Mouse (Mus musculus): Measurements from ENCODE around the gene Cfap43. TPM values are rescaled to one million over a fixed set of nuclear protein-coding genes. Genes with fewer than 3 reads are reported as not detected.

Cfap43 gene
- polyA plus RNA-seq, 1 experiment from 2014 or later = 0.09 TPM

GRCm38 (mm10) chr19:47780972-47781371 lies 138.1 kb downstream of the Cfap43 start:
- Histone ChIP-seq H3K9me3 (replicated peaks) (no peaks in the 10 kb centered on the region), H3K36me3 (no peaks in the 10 kb centered on the region), H3K4me1 (no peaks in the 10 kb centered on the region), H3K27ac (no peak overlapping the region), H3K27me3 (ENCODE audit: low read depth, poor library complexity, severe bottlenecking) (no peaks in the 10 kb centered on the region), H3K4me3 (no peak overlapping the region)
- WGBS = 81% methylated on average over 11 of the region's 11 CpGs
- DNase-seq (ENCODE audit: low spot score) = no peak

GRCm38 (mm10) chr19:47780145-47780544 lies 138.9 kb downstream of the Cfap43 start:
- Histone ChIP-seq H3K27ac (no peak overlapping the region), H3K36me3 (no peaks in the 10 kb centered on the region), H3K9me3 (replicated peaks) (no peaks in the 10 kb centered on the region), H3K4me1 (no peaks in the 10 kb centered on the region), H3K4me3 (no peak overlapping the region), H3K27me3 (ENCODE audit: low read depth, poor library complexity, severe bottlenecking) (no peaks in the 10 kb centered on the region)
- no peak for DNase-seq (ENCODE audit: low spot score)
- WGBS = 94% methylated on average over 7 of the region's 7 CpGs

GRCm38 (mm10) chr19:47777847-47778246 lies 141.2 kb downstream of the Cfap43 start:
- Histone ChIP-seq H3K36me3 (no peaks in the 10 kb centered on the region), H3K27me3 (ENCODE audit: low read depth, poor library complexity, severe bottlenecking) (no peaks in the 10 kb centered on the region), H3K27ac (no peak overlapping the region), H3K4me3 (no peak overlapping the region), H3K4me1 (no peaks in the 10 kb centered on the region), H3K9me3 (replicated peaks) (no peaks in the 10 kb centered on the region)
- 82% methylated on average over 6 of the region's 6 CpGs for WGBS
- no peak for DNase-seq (ENCODE audit: low spot score)

GRCm38 (mm10) chr19:47755625-47756024 lies 163.5 kb downstream of the Cfap43 start:
- no peak for DNase-seq (ENCODE audit: low spot score)
- Histone ChIP-seq H3K27me3 (ENCODE audit: low read depth, poor library complexity, severe bottlenecking) (no peaks in the 10 kb centered on the region), H3K4me3 (no peak overlapping the region), H3K4me1 (no peaks in the 10 kb centered on the region), H3K36me3 (no peaks in the 10 kb centered on the region), H3K27ac (no peak overlapping the region), H3K9me3 (replicated peaks) (no peaks in the 10 kb centered on the region)
- WGBS = 63% methylated on average over 19 of the region's 19 CpGs

- Histone ChIP-seq H3K4me1 (no peaks in the 10 kb centered on the region), H3K27me3 (ENCODE audit: low read depth, poor library complexity, severe bottlenecking) (no peaks in the 10 kb centered on the region), H3K4me3 (no peak overlapping the region), H3K9me3 (replicated peaks) (no peaks in the 10 kb centered on the region), H3K27ac (no peak overlapping the region), H3K36me3 (no peaks in the 10 kb centered on the region)
- DNase-seq (ENCODE audit: low spot score) = no peak
- 92% methylated on average over 9 of the region's 9 CpGs for WGBS
Observed at GRCm38 (mm10) chr19:47754931-47755330, 164.2 kb downstream of the Cfap43 start.

GRCm38 (mm10) chr19:47753921-47754320 lies 165.2 kb downstream of the Cfap43 start:
- no peak overlapping the region for H3K4me3 ChIP-seq
- DNase-seq (ENCODE audit: low spot score) = no peak
- 89% methylated on average over 4 of the region's 4 CpGs for WGBS
- no peaks in the 10 kb centered on the region for H3K27me3 ChIP-seq (ENCODE audit: low read depth, poor library complexity, severe bottlenecking)
- no peak overlapping the region for H3K27ac ChIP-seq
- H3K9me3 ChIP-seq (replicated peaks) = no peaks in the 10 kb centered on the region
- H3K36me3 ChIP-seq = no peaks in the 10 kb centered on the region
- no peaks in the 10 kb centered on the region for H3K4me1 ChIP-seq

GRCm38 (mm10) chr19:47752456-47752855 lies 166.6 kb downstream of the Cfap43 start:
- H3K4me1 ChIP-seq = no peaks in the 10 kb centered on the region
- 91% methylated on average over 9 of the region's 9 CpGs for WGBS
- no peak overlapping the region for H3K4me3 ChIP-seq
- no peaks in the 10 kb centered on the region for H3K36me3 ChIP-seq
- H3K9me3 ChIP-seq (replicated peaks) = no peaks in the 10 kb centered on the region
- no peak overlapping the region for H3K27ac ChIP-seq
- no peak for DNase-seq (ENCODE audit: low spot score)
- no peaks in the 10 kb centered on the region for H3K27me3 ChIP-seq (ENCODE audit: low read depth, poor library complexity, severe bottlenecking)

- Histone ChIP-seq H3K9me3 (replicated peaks) (no peaks in the 10 kb centered on the region), H3K27me3 (ENCODE audit: low read depth, poor library complexity, severe bottlenecking) (no peaks in the 10 kb centered on the region), H3K36me3 (no peaks in the 10 kb centered on the region), H3K4me3 (no peak overlapping the region), H3K4me1 (no peaks in the 10 kb centered on the region), H3K27ac (no peak overlapping the region)
- no peak for DNase-seq (ENCODE audit: low spot score)
- 89% methylated on average over 5 of the region's 5 CpGs for WGBS
Observed at GRCm38 (mm10) chr19:47750391-47750790, 168.7 kb downstream of the Cfap43 start.

GRCm38 (mm10) chr19:47748950-47749349 lies 170.1 kb downstream of the Cfap43 start:
- DNase-seq (ENCODE audit: low spot score) = no peak
- H3K9me3 ChIP-seq (replicated peaks) = no peaks in the 10 kb centered on the region
- H3K4me1 ChIP-seq = no peaks in the 10 kb centered on the region
- WGBS = 85% methylated on average over 2 of the region's 2 CpGs
- H3K4me3 ChIP-seq = no peak overlapping the region
- no peaks in the 10 kb centered on the region for H3K36me3 ChIP-seq
- H3K27ac ChIP-seq = no peak overlapping the region
- H3K27me3 ChIP-seq (ENCODE audit: low read depth, poor library complexity, severe bottlenecking) = no peaks in the 10 kb centered on the region

- DNase-seq (ENCODE audit: low spot score) = no peak
- no peaks in the 10 kb centered on the region for H3K27me3 ChIP-seq (ENCODE audit: low read depth, poor library complexity, severe bottlenecking)
- WGBS = 98% methylated on average over 2 of the region's 2 CpGs
- no peak overlapping the region for H3K4me3 ChIP-seq
- no peak overlapping the region for H3K27ac ChIP-seq
- H3K9me3 ChIP-seq (replicated peaks) = no peaks in the 10 kb centered on the region
- H3K36me3 ChIP-seq = no peaks in the 10 kb centered on the region
- H3K4me1 ChIP-seq = no peaks in the 10 kb centered on the region
Observed at GRCm38 (mm10) chr19:47747072-47747471, 172.0 kb downstream of the Cfap43 start.

GRCm38 (mm10) chr19:47731931-47732330 lies 187.2 kb downstream of the Cfap43 start:
- peaks cover 19% of the 10 kb centered on the region for H3K4me1 ChIP-seq
- DNase-seq (ENCODE audit: low spot score) = peak; percentile 83
- H3K4me3 ChIP-seq = peak overlapping the region; percentile 88
- peak overlapping the region; percentile 97 for H3K27ac ChIP-seq
- peaks cover 45% of the 10 kb centered on the region for H3K36me3 ChIP-seq
- no peaks in the 10 kb centered on the region for H3K27me3 ChIP-seq (ENCODE audit: low read depth, poor library complexity, severe bottlenecking)
- no peaks in the 10 kb centered on the region for H3K9me3 ChIP-seq (replicated peaks)
- WGBS = 2% methylated on average over 15 of the region's 15 CpGs

- DNase-seq (ENCODE audit: low spot score) = peak; percentile 99
- peak within 1 kb of the TSS; percentile 97 for H3K27ac ChIP-seq
- no peaks in the 10 kb centered on the region for H3K9me3 ChIP-seq (replicated peaks)
- H3K4me1 ChIP-seq = peaks cover 20% of the 10 kb centered on the region
- no peaks in the 10 kb centered on the region for H3K27me3 ChIP-seq (ENCODE audit: low read depth, poor library complexity, severe bottlenecking)
- H3K4me3 ChIP-seq = peak within 1 kb of the TSS; percentile 88
- under 1% methylated on average over 69 of the region's 72 CpGs for WGBS
- peaks cover 39% of the 10 kb centered on the region for H3K36me3 ChIP-seq
Observed at GRCm38 (mm10) chr19:47731071-47731881, 187.8 kb downstream of the Cfap43 start, which contains the start of gene Sfr1. Gene Sfr1, plus strand, starts transcription at chr19:47731682.

GRCm38 (mm10) chr19:47730691-47731070 lies 188.4 kb downstream of the Cfap43 start:
- peak; percentile 75 for DNase-seq (ENCODE audit: low spot score)
- H3K9me3 ChIP-seq (replicated peaks) = no peaks in the 10 kb centered on the region
- peak overlapping the region; percentile 88 for H3K4me3 ChIP-seq
- H3K27ac ChIP-seq = peak overlapping the region; percentile 97
- WGBS = 1% methylated on average over 12 of the region's 12 CpGs
- H3K4me1 ChIP-seq = peaks cover 20% of the 10 kb centered on the region
- no peaks in the 10 kb centered on the region for H3K27me3 ChIP-seq (ENCODE audit: low read depth, poor library complexity, severe bottlenecking)
- peaks cover 33% of the 10 kb centered on the region for H3K36me3 ChIP-seq
